Mouse (Mus musculus) intestine, postnatal 0 days (tissue): ENCODE measurements around the gene Sipa1l2. TPM values are rescaled to one million over a fixed set of nuclear protein-coding genes. Genes with fewer than 3 reads are reported as not detected.
"Not testable (repeated sequence)": the region's sequence is repeated elsewhere in the genome, so short reads cannot be mapped to it uniquely, and the experiment has no call there.

Source experiments
- ATAC-seq: fragments of 200-750 bp; cut with Nextera tagmentation; 2 replicates; pipeline ENCODE4 v1.8.0; 2017; ENCODE audit warnings: mild to moderate bottlenecking, moderate TSS enrichment, moderate library complexity
- H3K27ac ChIP-seq: fragments of 300-500 bp; sonication (generic); 2 replicates; pipeline ENCODE4 v1.5.1; 2014; ENCODE audit warnings: mild to moderate bottlenecking, low read depth, low read length, moderate library complexity
- H3K27me3 ChIP-seq: fragments of 300-500 bp; sonication (generic); replicated peaks from 2 replicates; pipeline ENCODE4 v1.6.1; 2014; ENCODE audit warnings: low read length, mixed read lengths; ENCODE audit not compliant: control insufficient read depth, insufficient read depth
- H3K36me3 ChIP-seq: fragments of 300-500 bp; sonication (generic); 2 replicates; pipeline ENCODE4 v1.6.1; 2014; ENCODE audit warnings: mild to moderate bottlenecking, moderate library complexity; ENCODE audit not compliant: control insufficient read depth, insufficient read depth
- H3K4me1 ChIP-seq: fragments of 300-500 bp; sonication (generic); replicated peaks from 2 replicates; pipeline ENCODE4 v1.6.1; 2014; ENCODE audit warnings: antibody characterized with exemption, low read length, mixed read lengths; ENCODE audit not compliant: control insufficient read depth, insufficient read depth
- H3K4me2 ChIP-seq: fragments of 300-500 bp; sonication (generic); replicated peaks from 2 replicates; pipeline ENCODE4 v1.6.1; 2014; ENCODE audit warnings: low read depth, mild to moderate bottlenecking, moderate library complexity
- H3K4me3 ChIP-seq: fragments of 300-500 bp; sonication (generic); 2 replicates; pipeline ENCODE4 v1.5.1; 2014; ENCODE audit warnings: low read depth, low read length
- H3K9ac ChIP-seq: fragments of 300-500 bp; sonication (generic); 2 replicates; pipeline ENCODE4 v1.6.1; 2014; ENCODE audit warnings: mild to moderate bottlenecking, low read depth, low read length
- H3K9me3 ChIP-seq: fragments of 300-500 bp; sonication (generic); 2 replicates; pipeline ENCODE4 v1.6.1; 2016; ENCODE audit warnings: mixed run types; ENCODE audit not compliant: control insufficient read depth
- CTCF ChIP-seq: sonication (generic); IDR thresholded peaks from 2 replicates; pipeline ENCODE4 v1.5.1; 2016; ENCODE audit warnings: low read depth, mild to moderate bottlenecking, control low read depth, antibody characterized with exemption, moderate library complexity
- WGBS: fragments of 180-500 bp; shearing (Covaris S2); extraction: QIAGEN DNeasy Blood & Tissue Kit; methylation state at CpG from one replicate; pipeline ENCODE4 v1.1.7; 2014; 5-methylcytosine and 5-hydroxymethylcytosine counted together
- polyA plus RNA-seq: library from polyadenylated mRNA; unstranded; fragments of >200 nt; fragmentation: Nextera tagmentation; extraction: Ambion mirVana; gene quantifications from 2 replicates; pipeline ENCODE4 v1.2.1, GENCODE M21; 2015

Sipa1l2 gene
- polyA plus RNA-seq, 1 experiment from 2014 or later: 4.5 TPM

- Histone ChIP-seq H3K9ac (no peak overlapping the region), H3K4me1 (no peaks in the 10 kb centered on the region), H3K9me3 (no peaks in the 10 kb centered on the region), H3K36me3 (no peaks in the 10 kb centered on the region), H3K4me3 (no peak overlapping the region), H3K27ac (no peak overlapping the region), H3K4me2 (no peak overlapping the region), H3K27me3 (no peaks in the 10 kb centered on the region)
- TF ChIP-seq CTCF: no peak
- 88% methylated on average over 3 of the region's 3 CpGs for WGBS
- ATAC-seq: no peak
Observed at GRCm38 (mm10) chr8:125401350-125401749, 168.3 kb downstream of the Sipa1l2 start.

GRCm38 (mm10) chr8:125397981-125398380 lies 171.6 kb downstream of the Sipa1l2 start:
- no peak overlapping the region for H3K27ac ChIP-seq
- H3K9ac ChIP-seq: no peak overlapping the region
- H3K9me3 ChIP-seq: no peaks in the 10 kb centered on the region
- H3K4me2 ChIP-seq: no peak overlapping the region
- TF ChIP-seq CTCF: no peak
- no peaks in the 10 kb centered on the region for H3K27me3 ChIP-seq
- H3K4me1 ChIP-seq: no peaks in the 10 kb centered on the region
- 54% methylated on average over 13 of the region's 14 CpGs for whole genome bisulfite sequencing
- no peak overlapping the region for H3K4me3 ChIP-seq
- ATAC-seq: peak; percentile 28; the same call in 1 of the 2 replicates
- H3K36me3 ChIP-seq: no peaks in the 10 kb centered on the region

- WGBS: 88% methylated on average over 8 of the region's 8 CpGs
Observed at GRCm38 (mm10) chr8:125395682-125396081, 173.9 kb downstream of the Sipa1l2 start.

GRCm38 (mm10) chr8:125395032-125395431 lies 174.6 kb downstream of the Sipa1l2 start:
- Histone ChIP-seq H3K4me1 (no peaks in the 10 kb centered on the region), H3K9me3 (no peaks in the 10 kb centered on the region), H3K36me3 (no peaks in the 10 kb centered on the region), H3K27me3 (no peaks in the 10 kb centered on the region), H3K27ac (no peak overlapping the region), H3K4me2 (no peak overlapping the region), H3K4me3 (no peak overlapping the region), H3K9ac (no peak overlapping the region)
- no peak for ATAC-seq
- 73% methylated on average over 8 of the region's 8 CpGs for WGBS
- no peak for TF ChIP-seq CTCF

More at GRCm38 (mm10) chr8:125395682-125396081, 173.9 kb downstream of the Sipa1l2 start:
- H3K9me3 ChIP-seq, H3K36me3 ChIP-seq, H3K27ac ChIP-seq, H3K4me2 ChIP-seq, H3K4me1 ChIP-seq, ATAC-seq, H3K9ac ChIP-seq, H3K4me3 ChIP-seq, H3K27me3 ChIP-seq: not testable (repeated sequence)

- no peak overlapping the region for H3K9ac ChIP-seq
- no peak for ATAC-seq
- 66% methylated on average over 7 of the region's 7 CpGs for WGBS
- H3K36me3 ChIP-seq: no peaks in the 10 kb centered on the region
- no peak overlapping the region for H3K4me3 ChIP-seq
- no peak overlapping the region for H3K27ac ChIP-seq
- H3K4me2 ChIP-seq: no peak overlapping the region
- H3K4me1 ChIP-seq: 0 out of 2 replicates have a peak, but pooled peaks cover 5% of the 10 kb centered on the region
- H3K9me3 ChIP-seq: no peaks in the 10 kb centered on the region
- H3K27me3 ChIP-seq: no peaks in the 10 kb centered on the region
- no peak for TF ChIP-seq CTCF
Observed at GRCm38 (mm10) chr8:125391685-125392084, 177.9 kb downstream of the Sipa1l2 start.

GRCm38 (mm10) chr8:125391271-125391670 lies 178.3 kb downstream of the Sipa1l2 start:
- TF ChIP-seq CTCF: no peak
- H3K4me3 ChIP-seq: no peak overlapping the region
- no peak overlapping the region for H3K9ac ChIP-seq
- H3K27me3 ChIP-seq: no peaks in the 10 kb centered on the region
- WGBS: 69% methylated on average over 8 of the region's 8 CpGs
- no peaks in the 10 kb centered on the region for H3K36me3 ChIP-seq
- no peak overlapping the region for H3K27ac ChIP-seq
- H3K4me1 ChIP-seq: 0 out of 2 replicates have a peak, but pooled peaks cover 5% of the 10 kb centered on the region
- H3K4me2 ChIP-seq: no peak overlapping the region
- no peaks in the 10 kb centered on the region for H3K9me3 ChIP-seq
- no peak for ATAC-seq

GRCm38 (mm10) chr8:125390506-125390895 lies 179.1 kb downstream of the Sipa1l2 start:
- Histone ChIP-seq H3K4me3 (no peak overlapping the region), H3K27ac (no peak overlapping the region), H3K27me3 (no peaks in the 10 kb centered on the region), H3K9me3 (no peaks in the 10 kb centered on the region), H3K4me2 (no peak overlapping the region), H3K36me3 (no peaks in the 10 kb centered on the region), H3K4me1 (0 out of 2 replicates have a peak, but pooled peaks cover 5% of the 10 kb centered on the region), H3K9ac (no peak overlapping the region)
- ATAC-seq: no peak
- WGBS: 72% methylated on average over 6 of the region's 6 CpGs
- no peak for TF ChIP-seq CTCF
